Mouse (Mus musculus): ENCODE data around the gene Arhgap8. TPM values are rescaled to one million over a fixed set of nuclear protein-coding genes. Genes with fewer than 3 reads are reported as not detected.

Arhgap8 gene
- total RNA-seq, 1 experiment: 11.6 TPM

DNA sequence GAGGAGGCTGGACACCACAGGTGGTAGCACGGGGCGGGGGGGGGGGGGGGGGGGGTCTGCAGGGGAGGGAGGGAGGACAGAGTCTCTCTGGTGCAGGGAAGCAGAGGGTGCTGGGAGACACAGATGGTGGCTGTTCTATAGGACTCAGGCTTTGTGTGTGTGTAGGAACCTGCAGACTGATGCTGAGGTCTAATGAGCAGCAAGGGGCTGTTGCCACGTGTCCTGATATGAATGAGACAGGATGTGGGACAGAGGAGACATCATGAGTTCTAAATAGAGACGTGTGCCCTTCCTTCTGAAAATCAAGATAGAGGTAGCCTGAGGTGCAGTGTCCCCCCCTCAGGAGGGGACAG, 17.1 kb downstream of the Arhgap8 start:
- H3K36me3 ChIP-seq (ENCODE audit: control insufficient read depth, insufficient read depth, low read length, poor library complexity, severe bottlenecking): peaks cover 16% of the 10 kb centered on the region; the same call in 1 of the 2 replicates
- TF ChIP-seq MAFK (IDR thresholded peaks at IDR 0.05; ENCODE audit: insufficient read depth, low read depth, low read length) (no peak), ZNF384 (IDR thresholded peaks at IDR 0.05; ENCODE audit: low read depth, low read length) (no peak), ZC3H11A (IDR thresholded peaks at IDR 0.05; ENCODE audit: borderline replicate concordance, low read depth, low read length) (no peak), CHD2 (IDR thresholded peaks at IDR 0.05; ENCODE audit: low read depth, low read length) (no peak), HCFC1 (IDR thresholded peaks at IDR 0.05; ENCODE audit: borderline replicate concordance, insufficient read depth, low read length) (no peak)
- in situ Hi-C loops (cut with MboI; ENCODE audit: low sequenced_read_pairs in 2 of 2, unreplicated experiment in 2 of 2): no loop called here

DNA sequence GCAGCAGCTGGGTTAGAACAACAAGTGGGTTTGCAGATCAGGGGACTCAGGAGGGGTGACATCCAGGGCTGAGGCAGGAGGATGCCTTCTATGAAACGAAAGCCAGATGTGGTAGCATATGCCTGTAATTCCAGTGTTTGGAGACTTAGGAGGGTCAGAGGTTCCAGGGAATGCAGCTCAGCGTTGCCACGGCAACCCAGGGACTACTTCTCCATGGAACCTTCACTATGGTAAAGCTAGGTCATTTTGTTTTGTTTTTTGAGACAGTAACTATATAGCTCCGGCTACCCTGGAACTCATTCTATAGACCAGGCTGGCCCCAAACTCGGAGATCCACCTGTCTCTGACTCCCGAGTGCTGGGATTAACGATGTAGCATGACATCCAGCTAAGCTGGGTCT, 18.4 kb downstream of the Arhgap8 start:
- H3K36me3 ChIP-seq (ENCODE audit: control insufficient read depth, insufficient read depth, low read length, poor library complexity, severe bottlenecking): peaks cover 11% of the 10 kb centered on the region; the same call in 1 of the 2 replicates
- no peaks in the 10 kb centered on the region for H3K9me3 ChIP-seq (ENCODE audit: control insufficient read depth, insufficient read depth, low read depth, low read length)
- no peak overlapping the region for H3K27ac ChIP-seq (ENCODE audit: insufficient read depth, low read depth, low read length, poor library complexity, severe bottlenecking)
- H3K4me3 ChIP-seq (ENCODE audit: insufficient read depth in 1 of 2, low read depth in 1 of 2, low read length in 2 of 2, poor library complexity in 1 of 2, severe bottlenecking in 1 of 2): no peak overlapping the region
- no peak overlapping the region for H3K9ac ChIP-seq (ENCODE audit: insufficient read depth, low read depth, low read length, poor library complexity, severe bottlenecking)
- peaks cover 0 to 7% of the 10 kb centered on the region in 2 experiments; a peak in 2 of 4 replicates for H3K4me1 ChIP-seq (ENCODE audit: control insufficient read depth in 2 of 2, insufficient read depth in 2 of 2, low read length in 2 of 2, poor library complexity in 1 of 2)
- no peak for DNase-seq (ENCODE audit: low read depth, low spot score)
- no peak for TF ChIP-seq ZNF384 (IDR thresholded peaks at IDR 0.05; ENCODE audit: low read depth, low read length)
- no peak for TF ChIP-seq HCFC1 (IDR thresholded peaks at IDR 0.05; ENCODE audit: borderline replicate concordance, insufficient read depth, low read length)
- no peak for TF ChIP-seq ZC3H11A (IDR thresholded peaks at IDR 0.05; ENCODE audit: borderline replicate concordance, low read depth, low read length)
- no peak for TF ChIP-seq MAFK (IDR thresholded peaks at IDR 0.05; ENCODE audit: insufficient read depth, low read depth, low read length)
- TF ChIP-seq CHD2 (IDR thresholded peaks at IDR 0.05; ENCODE audit: low read depth, low read length): no peak
- in situ Hi-C loops (cut with MboI; ENCODE audit: low sequenced_read_pairs in 2 of 2, unreplicated experiment in 2 of 2): no loop called here

More for the DNA sequence above, 17.1 kb downstream of the Arhgap8 start:
- no peak overlapping the region for H3K27ac ChIP-seq (ENCODE audit: insufficient read depth, low read depth, low read length, poor library complexity, severe bottlenecking)
- no peak overlapping the region for H3K4me3 ChIP-seq (ENCODE audit: insufficient read depth in 1 of 2, low read depth in 1 of 2, low read length in 2 of 2, poor library complexity in 1 of 2, severe bottlenecking in 1 of 2)
- peaks cover 2 to 6% of the 10 kb centered on the region in 2 experiments; a peak in 3 of 4 replicates for H3K4me1 ChIP-seq (ENCODE audit: control insufficient read depth in 2 of 2, insufficient read depth in 2 of 2, low read length in 2 of 2, poor library complexity in 1 of 2)
- no peaks in the 10 kb centered on the region for H3K9me3 ChIP-seq (ENCODE audit: control insufficient read depth, insufficient read depth, low read depth, low read length)
- no peak for DNase-seq (ENCODE audit: low read depth, low spot score)
- no peak overlapping the region for H3K9ac ChIP-seq (ENCODE audit: insufficient read depth, low read depth, low read length, poor library complexity, severe bottlenecking)

DNA sequence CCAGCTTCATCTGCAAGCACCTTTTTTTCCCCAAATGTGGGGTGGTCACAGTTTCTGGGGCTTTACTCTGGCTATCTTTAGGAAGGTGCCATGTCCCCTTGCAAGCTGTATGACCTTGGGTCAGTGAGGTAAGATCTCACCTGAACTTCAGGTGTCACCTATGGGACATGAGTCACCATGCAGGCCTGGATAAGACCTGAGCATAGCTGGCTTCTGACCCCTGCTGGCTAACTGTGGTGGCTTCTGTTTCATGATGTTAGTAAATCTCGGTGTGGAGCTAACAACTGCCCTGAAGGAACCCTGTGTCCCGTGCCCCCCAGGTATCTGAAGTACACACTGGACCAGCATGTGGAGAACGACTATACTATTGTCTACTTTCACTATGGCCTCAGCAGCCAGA, 21.7 kb downstream of the Arhgap8 start:
- in situ Hi-C loops (cut with MboI; ENCODE audit: low sequenced_read_pairs in 2 of 2, unreplicated experiment in 2 of 2): no loop called here
- H3K27ac ChIP-seq (ENCODE audit: insufficient read depth, low read depth, low read length, poor library complexity, severe bottlenecking): no peak overlapping the region
- H3K36me3 ChIP-seq (ENCODE audit: control insufficient read depth, insufficient read depth, low read length, poor library complexity, severe bottlenecking): peaks cover 16% of the 10 kb centered on the region; the same call in 1 of the 2 replicates
- no peak for DNase-seq (ENCODE audit: low read depth, low spot score)
- H3K9ac ChIP-seq (ENCODE audit: insufficient read depth, low read depth, low read length, poor library complexity, severe bottlenecking): no peak overlapping the region
- peaks cover 0 to 20% of the 10 kb centered on the region in 2 experiments; a peak in 2 of 4 replicates for H3K4me1 ChIP-seq (ENCODE audit: control insufficient read depth in 2 of 2, insufficient read depth in 2 of 2, low read length in 2 of 2, poor library complexity in 1 of 2)
- no peak overlapping the region for H3K4me3 ChIP-seq (ENCODE audit: insufficient read depth in 1 of 2, low read depth in 1 of 2, low read length in 2 of 2, poor library complexity in 1 of 2, severe bottlenecking in 1 of 2)
- no peaks in the 10 kb centered on the region for H3K9me3 ChIP-seq (ENCODE audit: control insufficient read depth, insufficient read depth, low read depth, low read length)
- no peak for TF ChIP-seq ZNF384 (IDR thresholded peaks at IDR 0.05; ENCODE audit: low read depth, low read length)
- no peak for TF ChIP-seq MAFK (IDR thresholded peaks at IDR 0.05; ENCODE audit: insufficient read depth, low read depth, low read length)
- TF ChIP-seq HCFC1 (IDR thresholded peaks at IDR 0.05; ENCODE audit: borderline replicate concordance, insufficient read depth, low read length): no peak
- TF ChIP-seq CHD2 (IDR thresholded peaks at IDR 0.05; ENCODE audit: low read depth, low read length): no peak
- TF ChIP-seq ZC3H11A (IDR thresholded peaks at IDR 0.05; ENCODE audit: borderline replicate concordance, low read depth, low read length): no peak

DNA sequence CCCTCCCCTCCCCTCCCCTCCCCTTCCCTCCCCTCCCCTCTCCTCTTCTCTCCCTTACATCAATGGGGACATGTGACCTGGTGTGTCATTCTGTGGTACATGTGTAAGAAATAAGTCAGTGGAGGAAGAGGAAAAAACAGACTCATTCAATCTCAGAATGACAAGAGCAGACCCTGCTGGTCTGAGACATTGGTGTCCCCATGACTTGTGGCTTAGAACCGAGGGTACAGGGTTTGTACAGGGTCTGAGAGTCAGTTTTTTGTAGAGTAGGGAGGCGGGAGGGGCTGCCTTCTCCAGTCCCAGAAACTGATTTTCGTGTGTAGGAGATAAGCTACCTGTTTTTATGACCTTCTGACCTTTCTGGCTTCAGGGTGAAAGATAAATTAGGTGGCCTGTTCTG, 23.5 kb downstream of the Arhgap8 start:
- H3K27ac ChIP-seq (ENCODE audit: insufficient read depth, low read depth, low read length, poor library complexity, severe bottlenecking): no peak overlapping the region; the same call in 1 of the 2 replicates
- H3K9me3 ChIP-seq (ENCODE audit: control insufficient read depth, insufficient read depth, low read depth, low read length): no peaks in the 10 kb centered on the region
- H3K9ac ChIP-seq (ENCODE audit: insufficient read depth, low read depth, low read length, poor library complexity, severe bottlenecking): no peak overlapping the region
- TF ChIP-seq MAFK (IDR thresholded peaks at IDR 0.05; ENCODE audit: insufficient read depth, low read depth, low read length) (no peak), CHD2 (IDR thresholded peaks at IDR 0.05; ENCODE audit: low read depth, low read length) (no peak), ZC3H11A (IDR thresholded peaks at IDR 0.05; ENCODE audit: borderline replicate concordance, low read depth, low read length) (no peak)
- in situ Hi-C loops (cut with MboI; ENCODE audit: low sequenced_read_pairs in 2 of 2, unreplicated experiment in 2 of 2): no loop called here
- H3K4me3 ChIP-seq (ENCODE audit: insufficient read depth in 1 of 2, low read depth in 1 of 2, low read length in 2 of 2, poor library complexity in 1 of 2, severe bottlenecking in 1 of 2): no peak overlapping the region
- peaks cover 16% of the 10 kb centered on the region; the same call in 1 of the 2 replicates for H3K36me3 ChIP-seq (ENCODE audit: control insufficient read depth, insufficient read depth, low read length, poor library complexity, severe bottlenecking)
- peaks cover 0 to 17% of the 10 kb centered on the region in 2 experiments; a peak in 2 of 4 replicates for H3K4me1 ChIP-seq (ENCODE audit: control insufficient read depth in 2 of 2, insufficient read depth in 2 of 2, low read length in 2 of 2, poor library complexity in 1 of 2)
- DNase-seq (ENCODE audit: low read depth, low spot score): no peak

DNA sequence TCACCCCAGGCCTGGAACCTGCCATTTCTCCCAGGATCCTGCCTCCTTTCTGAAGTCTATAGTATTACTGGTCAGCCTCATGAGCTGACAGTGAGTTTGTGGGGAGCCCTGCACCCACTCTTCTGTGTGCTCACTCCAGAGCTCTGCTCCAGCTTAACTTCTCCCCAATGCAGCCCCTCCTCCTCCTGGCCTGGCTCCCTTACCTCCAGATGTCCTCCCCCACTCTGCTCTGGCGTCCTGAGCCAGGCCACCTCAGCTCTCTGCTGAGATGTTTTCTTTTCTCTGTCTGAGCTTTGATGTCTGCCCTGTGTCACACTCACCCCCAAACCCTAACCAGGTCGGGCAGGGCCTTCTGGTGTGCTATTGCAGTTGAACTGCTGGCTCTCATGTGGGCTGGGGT, 24.5 kb downstream of the Arhgap8 start:
- no peak for DNase-seq (ENCODE audit: low read depth, low spot score)
- no peak overlapping the region for H3K9ac ChIP-seq (ENCODE audit: insufficient read depth, low read depth, low read length, poor library complexity, severe bottlenecking)
- no peaks in the 10 kb centered on the region for H3K9me3 ChIP-seq (ENCODE audit: control insufficient read depth, insufficient read depth, low read depth, low read length)
- in situ Hi-C loops (cut with MboI; ENCODE audit: low sequenced_read_pairs in 2 of 2, unreplicated experiment in 2 of 2): no loop called here
- no peak overlapping the region for H3K4me3 ChIP-seq (ENCODE audit: insufficient read depth in 1 of 2, low read depth in 1 of 2, low read length in 2 of 2, poor library complexity in 1 of 2, severe bottlenecking in 1 of 2)
- no peak overlapping the region for H3K27ac ChIP-seq (ENCODE audit: insufficient read depth, low read depth, low read length, poor library complexity, severe bottlenecking)
- H3K36me3 ChIP-seq (ENCODE audit: control insufficient read depth, insufficient read depth, low read length, poor library complexity, severe bottlenecking): peaks cover 16% of the 10 kb centered on the region; the same call in 1 of the 2 replicates
- TF ChIP-seq HCFC1 (IDR thresholded peaks at IDR 0.05; ENCODE audit: borderline replicate concordance, insufficient read depth, low read length) (no peak), ZC3H11A (IDR thresholded peaks at IDR 0.05; ENCODE audit: borderline replicate concordance, low read depth, low read length) (no peak), MAFK (IDR thresholded peaks at IDR 0.05; ENCODE audit: insufficient read depth, low read depth, low read length) (no peak), CHD2 (IDR thresholded peaks at IDR 0.05; ENCODE audit: low read depth, low read length) (no peak), ZNF384 (IDR thresholded peaks at IDR 0.05; ENCODE audit: low read depth, low read length) (no peak)
- peaks cover 0 to 17% of the 10 kb centered on the region in 2 experiments; a peak in 2 of 4 replicates for H3K4me1 ChIP-seq (ENCODE audit: control insufficient read depth in 2 of 2, insufficient read depth in 2 of 2, low read length in 2 of 2, poor library complexity in 1 of 2)
